In genomic region chr5:136759781-136760180, GRCm38 (mm10) we compare ENCODE assay signal across 15 mouse cellular contexts.
DNase-seq lines count a peak whose midpoint lies in the region; ATAC-seq and TF ChIP-seq lines count a peak whose summit lies in the region.
"Had no signal": no experiment of that assay in that cellular context is flagged by ENCODE, and none has a peak within 500 bp of the region (broad histone marks: within the 10 kb centered on the region; RNA-seq: fewer than 3 reads in every experiment).

No protein-coding gene starts in this region.

- TF ChIP-seq CTCF in liver, postnatal 0 days (IDR thresholded peaks at IDR 0.05; ENCODE audit: low read depth), result peak; percentile 60

- no peak for TF ChIP-seq EP300 in liver, postnatal 0 days (IDR thresholded peaks at IDR 0.05; ENCODE audit: low read depth)

- H3K27ac ChIP-seq in embryonic facial prominence, embryonic 11.5 days (replicated peaks; ENCODE audit: low read depth, low read length), result no peak overlapping the region
- no peak overlapping the region for H3K27ac ChIP-seq in embryonic facial prominence, embryonic 10.5 days (replicated peaks)
- no peak overlapping the region for H3K27ac ChIP-seq in liver, postnatal 0 days (ENCODE audit: low read depth)
- H3K27ac ChIP-seq in liver, embryonic 11.5 days (ENCODE audit: low read depth, low read length), result no peak overlapping the region
- no peak overlapping the region for H3K27ac ChIP-seq in ES-E14 (ENCODE audit: insufficient read depth, low read depth, low read length, poor library complexity, severe bottlenecking)
- H3K27ac ChIP-seq in midbrain, embryonic 15.5 days, result no peak overlapping the region
- H3K27ac ChIP-seq: forebrain, embryonic 12.5 days; heart, embryonic 13.5 days; intestine, embryonic 15.5 days had no signal

- in situ Hi-C loops in ES-E14 (cut with MboI; ENCODE audit: low sequenced_read_pairs in 2 of 2, unreplicated experiment in 2 of 2), result no loop called here

- H3K4me3 ChIP-seq in embryonic facial prominence, embryonic 11.5 days (ENCODE audit: low read depth, low read length), result no peak overlapping the region
- H3K4me3 ChIP-seq in embryonic facial prominence, embryonic 10.5 days, result no peak overlapping the region
- H3K4me3 ChIP-seq in liver, postnatal 0 days (ENCODE audit: low read depth, low read length), result no peak overlapping the region
- H3K4me3 ChIP-seq in liver, embryonic 11.5 days (ENCODE audit: low read depth, low read length), result no peak overlapping the region
- H3K4me3 ChIP-seq in ES-E14 (ENCODE audit: insufficient read depth in 1 of 2, low read depth in 1 of 2, low read length in 2 of 2, poor library complexity in 1 of 2, severe bottlenecking in 1 of 2), result no peak overlapping the region
- no peak overlapping the region for H3K4me3 ChIP-seq in midbrain, embryonic 15.5 days
- H3K4me3 ChIP-seq: forebrain, embryonic 12.5 days; heart, embryonic 13.5 days; intestine, embryonic 15.5 days; myocyte had no signal

- H3K9ac ChIP-seq in embryonic facial prominence, embryonic 11.5 days (replicated peaks; ENCODE audit: low read length), result no peak overlapping the region
- no peak overlapping the region for H3K9ac ChIP-seq in liver, postnatal 0 days (replicated peaks)
- no peak overlapping the region for H3K9ac ChIP-seq in liver, embryonic 11.5 days (ENCODE audit: low read depth, low read length)
- H3K9ac ChIP-seq in ES-E14 (ENCODE audit: insufficient read depth, low read depth, low read length, poor library complexity, severe bottlenecking), result no peak overlapping the region
- H3K9ac ChIP-seq in midbrain, embryonic 15.5 days, result no peak overlapping the region
- H3K9ac ChIP-seq: forebrain, embryonic 12.5 days; heart, embryonic 13.5 days; intestine, embryonic 15.5 days had no signal

- H3K4me2 ChIP-seq in embryonic facial prominence, embryonic 11.5 days (ENCODE audit: low read depth, low read length), result no peak overlapping the region
- H3K4me2 ChIP-seq in liver, postnatal 0 days (ENCODE audit: low read depth, low read length), result no peak overlapping the region
- no peak overlapping the region for H3K4me2 ChIP-seq in liver, embryonic 11.5 days
- no peak overlapping the region for H3K4me2 ChIP-seq in midbrain, embryonic 15.5 days
- H3K4me2 ChIP-seq: forebrain, embryonic 12.5 days; heart, embryonic 13.5 days; intestine, embryonic 15.5 days had no signal

- DNase-seq in embryonic facial prominence, embryonic 11.5 days (ENCODE audit: low spot score), result peak; percentile 39
- no peak for DNase-seq in embryonic facial prominence, embryonic 10.5 days (ENCODE audit: low spot score)
- DNase-seq in liver, postnatal 0 days, result peak; percentile 30
- DNase-seq in liver, embryonic 11.5 days (ENCODE audit: low spot score), result no peak
- peak; percentile 47 for DNase-seq in ES-E14 (ENCODE audit: low read depth, low spot score)
- peak; percentile 30 for DNase-seq in naive thymus-derived CD4-positive, alpha-beta T cell, adult 2 months (ENCODE audit: low read depth)
- DNase-seq in right cerebral cortex, adult 2 months (ENCODE audit: low spot score in 2 of 2), result no peak
- DNase-seq: adrenal gland, adult 8-10 months; lung, postnatal 36 days; right cerebral cortex, postnatal 4 days had no signal

- H3K36me3 ChIP-seq in embryonic facial prominence, embryonic 11.5 days (replicated peaks; ENCODE audit: control insufficient read depth, insufficient read depth, low read depth, low read length), result no peaks in the 10 kb centered on the region
- peaks cover 78% of the 10 kb centered on the region for H3K36me3 ChIP-seq in embryonic facial prominence, embryonic 10.5 days (replicated peaks)
- H3K36me3 ChIP-seq in liver, postnatal 0 days (replicated peaks; ENCODE audit: insufficient read depth, low read length), result no peaks in the 10 kb centered on the region
- no peaks in the 10 kb centered on the region for H3K36me3 ChIP-seq in liver, embryonic 11.5 days (ENCODE audit: control insufficient read depth, insufficient read depth, low read length)
- no peaks in the 10 kb centered on the region for H3K36me3 ChIP-seq in ES-E14 (ENCODE audit: control insufficient read depth, insufficient read depth, low read length, poor library complexity, severe bottlenecking)
- H3K36me3 ChIP-seq in midbrain, embryonic 15.5 days (replicated peaks), result no peaks in the 10 kb centered on the region
- H3K36me3 ChIP-seq: forebrain, embryonic 12.5 days; heart, embryonic 13.5 days; intestine, embryonic 15.5 days had no signal

- no peak for ATAC-seq in embryonic facial prominence, embryonic 11.5 days (replicated peaks; ENCODE audit: insufficient number of reproducible peaks, low FRiP score, low TSS enrichment, low read depth)
- no peak for ATAC-seq in liver, postnatal 0 days
- no peak for ATAC-seq in liver, embryonic 11.5 days (replicated peaks; ENCODE audit: low FRiP score)
- ATAC-seq in midbrain, embryonic 15.5 days (replicated peaks), result no peak
- ATAC-seq: intestine, embryonic 15.5 days had no signal

- no peaks in the 10 kb centered on the region for H3K4me1 ChIP-seq in embryonic facial prominence, embryonic 11.5 days (ENCODE audit: control insufficient read depth, insufficient read depth, low read length)
- H3K4me1 ChIP-seq in embryonic facial prominence, embryonic 10.5 days, result no peaks in the 10 kb centered on the region
- H3K4me1 ChIP-seq in liver, postnatal 0 days (ENCODE audit: insufficient read depth), result no peaks in the 10 kb centered on the region
- H3K4me1 ChIP-seq in liver, embryonic 11.5 days (replicated peaks; ENCODE audit: control insufficient read depth, insufficient read depth, low read length), result no peaks in the 10 kb centered on the region
- H3K4me1 ChIP-seq in ES-E14 (ENCODE audit: control insufficient read depth in 2 of 2, insufficient read depth in 2 of 2, low read length in 2 of 2, poor library complexity in 1 of 2), result no peaks in the 10 kb centered on the region
- H3K4me1 ChIP-seq in midbrain, embryonic 15.5 days, result no peaks in the 10 kb centered on the region
- H3K4me1 ChIP-seq: forebrain, embryonic 12.5 days; intestine, embryonic 15.5 days had no signal

- no peaks in the 10 kb centered on the region for H3K27me3 ChIP-seq in embryonic facial prominence, embryonic 11.5 days (ENCODE audit: control insufficient read depth, insufficient read depth, low read length)
- no peaks in the 10 kb centered on the region for H3K27me3 ChIP-seq in embryonic facial prominence, embryonic 10.5 days (replicated peaks; ENCODE audit: low read depth, poor library complexity, severe bottlenecking)
- H3K27me3 ChIP-seq in liver, postnatal 0 days (ENCODE audit: insufficient read depth, low read length), result no peaks in the 10 kb centered on the region
- no peaks in the 10 kb centered on the region for H3K27me3 ChIP-seq in liver, embryonic 11.5 days (replicated peaks; ENCODE audit: control insufficient read depth, insufficient read depth, low read length)
- no peaks in the 10 kb centered on the region for H3K27me3 ChIP-seq in midbrain, embryonic 15.5 days (replicated peaks)
- H3K27me3 ChIP-seq: heart, embryonic 13.5 days; intestine, embryonic 15.5 days had no signal

- WGBS in embryonic facial prominence, embryonic 11.5 days, result 55% methylated on average over 6 of the region's 6 CpGs
- WGBS in embryonic facial prominence, embryonic 10.5 days, result 53% methylated on average over 6 of the region's 6 CpGs
- 38% methylated on average over 6 of the region's 6 CpGs for WGBS in liver, postnatal 0 days (ENCODE audit: insufficient replicate concordance)
- 45% methylated on average over 6 of the region's 6 CpGs for WGBS in liver, embryonic 11.5 days
- WGBS in midbrain, embryonic 15.5 days, result 53% methylated on average over 6 of the region's 6 CpGs

- no peaks in the 10 kb centered on the region for H3K9me3 ChIP-seq in embryonic facial prominence, embryonic 11.5 days (replicated peaks; ENCODE audit: control insufficient read depth, low read length)
- no peaks in the 10 kb centered on the region for H3K9me3 ChIP-seq in embryonic facial prominence, embryonic 10.5 days
- H3K9me3 ChIP-seq in liver, postnatal 0 days (ENCODE audit: low read length), result no peaks in the 10 kb centered on the region
- H3K9me3 ChIP-seq in liver, embryonic 11.5 days (ENCODE audit: control insufficient read depth, low read length), result no peaks in the 10 kb centered on the region
- no peaks in the 10 kb centered on the region for H3K9me3 ChIP-seq in ES-E14 (ENCODE audit: control insufficient read depth, insufficient read depth, low read depth, low read length)
- H3K9me3 ChIP-seq in midbrain, embryonic 15.5 days, result no peaks in the 10 kb centered on the region
- H3K9me3 ChIP-seq: forebrain, embryonic 12.5 days; heart, embryonic 13.5 days; intestine, embryonic 15.5 days had no signal

TF ChIP-seq in ES-E14, 5 proteins besides CTCF, POLR2A, EP300 and RAD21:
- TF ChIP-seq CHD2 (IDR thresholded peaks at IDR 0.05; ENCODE audit: low read depth, low read length), result no peak
- 0 out of 2 replicates have a peak, but pooled peaks have one; percentile 21 for TF ChIP-seq ZC3H11A (IDR thresholded peaks at IDR 0.05; ENCODE audit: borderline replicate concordance, low read depth, low read length)

Comparison
In these comparisons a context has a peak if more than half of its experiments do, and no peak if none do; other contexts are left out.
1. DNase-seq: peak in embryonic facial prominence, embryonic 11.5 days (single experiment), liver, postnatal 0 days (single experiment), ES-E14 (single experiment) and naive thymus-derived CD4-positive, alpha-beta T cell, adult 2 months (single experiment); none in embryonic facial prominence, embryonic 10.5 days (single experiment), liver, embryonic 11.5 days (single experiment) and right cerebral cortex, adult 2 months (0 of 2).